Mouse (Mus musculus) brain, embryonic 14.5 days (tissue): Measurements from ENCODE around the gene Pabpn1.

Experiments used
- CTCF ChIP-seq: fragments of 200-500 bp; IDR thresholded peaks from 2 replicates; pipeline ENCODE4 v1.5.1; 2012; ENCODE audit warnings: inconsistent platforms, mild to moderate bottlenecking, moderate library complexity, borderline replicate concordance; ENCODE audit not compliant: insufficient read depth, insufficient read length; ENCODE audit errors: extremely low read depth
- POLR2A ChIP-seq: fragments of 200-500 bp; IDR thresholded peaks from 2 replicates; pipeline ENCODE4 v1.6.1; 2012; ENCODE audit warnings: mild to moderate bottlenecking, inconsistent platforms, borderline replicate concordance; ENCODE audit not compliant: poor library complexity, insufficient read depth, insufficient read length, severe bottlenecking; ENCODE audit errors: extremely low read depth

DNA sequence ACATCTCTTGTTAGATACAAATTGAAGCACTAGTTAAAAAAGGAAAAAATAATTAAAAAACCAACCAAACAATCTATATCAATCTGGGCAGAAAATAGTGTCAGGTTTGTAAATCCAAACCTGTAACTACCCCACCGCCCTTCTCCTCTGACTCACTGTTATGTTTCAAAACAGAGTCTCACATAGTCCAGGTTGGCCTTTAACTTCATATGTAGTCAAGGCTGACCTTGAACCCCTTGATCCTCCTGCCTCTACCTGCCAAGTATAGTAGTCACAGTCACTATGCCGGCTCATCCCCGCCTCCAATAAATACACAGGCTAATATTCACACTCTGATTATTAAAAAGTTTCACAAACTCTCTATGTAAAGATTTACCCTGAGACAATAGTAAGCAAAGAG lies 36.6 kb upstream of the Pabpn1 start:
- TF ChIP-seq POLR2A (no peak), CTCF (no peak)
